Mouse (Mus musculus) liver, embryonic 14.5 days (tissue): Measurements from ENCODE around the gene Mgp.

ENCODE experiments used
- CTCF ChIP-seq: IDR thresholded peaks from 2 replicates; pipeline ENCODE4 v1.5.1; 2016; ENCODE audit warnings: antibody characterized with exemption, low read depth, control low read depth
- EP300 ChIP-seq: IDR thresholded peaks from 2 replicates; pipeline ENCODE4 v1.6.1; 2016; ENCODE audit warnings: antibody characterized with exemption, low read depth

DNA sequence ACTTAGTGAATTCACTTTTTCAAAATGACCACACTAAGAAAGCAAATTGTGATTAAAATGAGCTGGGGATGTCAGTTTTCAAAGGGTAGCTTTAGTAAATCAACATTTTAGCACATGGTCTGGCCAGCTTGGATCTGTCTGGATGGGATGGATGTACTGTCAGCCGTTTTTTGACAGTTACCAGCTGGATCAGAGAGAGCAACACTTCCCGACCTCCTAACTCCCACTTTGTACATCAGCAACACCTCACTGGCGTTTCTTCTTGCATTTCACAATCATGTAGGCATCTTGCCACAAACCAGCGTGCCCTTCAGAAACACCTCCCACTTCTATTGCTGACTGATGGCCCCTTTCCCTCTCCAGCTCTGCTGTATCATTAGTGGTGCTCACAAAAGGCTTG is 22.6 kb upstream of the Mgp start:
- TF ChIP-seq EP300 (no peak), CTCF (no peak)
